Mouse (Mus musculus): Measurements from ENCODE around the gene Tnfsf14. TPM values are rescaled to one million over a fixed set of nuclear protein-coding genes. Genes with fewer than 3 reads are reported as not detected.

Tnfsf14 gene
- polyA plus RNA-seq, 2 experiments = 0.20 TPM; not detected in 1

DNA sequence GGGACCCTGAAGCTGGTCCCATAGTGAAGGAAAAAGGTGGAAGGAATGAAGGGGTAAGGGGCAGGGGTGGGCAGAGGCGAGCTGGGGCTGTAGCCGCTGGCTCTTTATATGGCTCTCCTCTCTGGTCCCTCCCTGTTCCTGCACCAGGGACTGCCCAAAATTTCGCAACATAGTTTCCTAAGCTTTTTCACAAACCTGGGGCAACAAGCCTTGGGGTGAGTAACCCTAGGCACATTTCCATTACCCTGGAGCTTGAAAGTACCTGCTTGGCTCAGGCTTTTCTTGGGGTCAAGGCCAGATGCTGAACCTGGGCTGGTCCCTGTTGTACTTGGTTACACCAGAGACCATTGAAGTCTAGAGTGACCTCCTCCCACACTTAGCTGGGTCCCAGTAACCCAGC lies 34.0 kb upstream of the Tnfsf14 start, which contains the start of gene C3:
Gene C3, minus strand, starts transcription at position 123 of the 400 bp plus-strand sequence.
- no peak within 1 kb of the TSS for H3K4me3 ChIP-seq (replicated peaks; ENCODE audit: low read length)
- H3K4me1 ChIP-seq (ENCODE audit: control insufficient read depth, insufficient read depth, low read length) = no peaks in the 10 kb centered on the region
- H3K9ac ChIP-seq (ENCODE audit: low read depth, low read length, severe bottlenecking) = no peak within 1 kb of the TSS
- TF ChIP-seq POLR2A (IDR thresholded peaks at IDR 0.05; ENCODE audit: borderline replicate concordance, extremely low read depth, insufficient read depth, insufficient read length) = no peak
- no peak within 1 kb of the TSS for H3K4me2 ChIP-seq (replicated peaks; ENCODE audit: low read depth, low read length, severe bottlenecking)
- 76% methylated on average over 3 of the region's 3 CpGs for WGBS
- DNase-seq (ENCODE audit: low spot score) = no peak
- no peak within 1 kb of the TSS for H3K27ac ChIP-seq (replicated peaks; ENCODE audit: low read depth, low read length)
- H3K36me3 ChIP-seq (ENCODE audit: control insufficient read depth, insufficient read depth, low read length) = no peaks in the 10 kb centered on the region
- no peak for ATAC-seq (ENCODE audit: low FRiP score, low read depth)
- no peaks in the 10 kb centered on the region for H3K9me3 ChIP-seq (ENCODE audit: control insufficient read depth, low read length)
- H3K27me3 ChIP-seq (ENCODE audit: control insufficient read depth, insufficient read depth, low read length) = 0 out of 2 replicates have a peak, but pooled peaks cover 8% of the 10 kb centered on the region

DNA sequence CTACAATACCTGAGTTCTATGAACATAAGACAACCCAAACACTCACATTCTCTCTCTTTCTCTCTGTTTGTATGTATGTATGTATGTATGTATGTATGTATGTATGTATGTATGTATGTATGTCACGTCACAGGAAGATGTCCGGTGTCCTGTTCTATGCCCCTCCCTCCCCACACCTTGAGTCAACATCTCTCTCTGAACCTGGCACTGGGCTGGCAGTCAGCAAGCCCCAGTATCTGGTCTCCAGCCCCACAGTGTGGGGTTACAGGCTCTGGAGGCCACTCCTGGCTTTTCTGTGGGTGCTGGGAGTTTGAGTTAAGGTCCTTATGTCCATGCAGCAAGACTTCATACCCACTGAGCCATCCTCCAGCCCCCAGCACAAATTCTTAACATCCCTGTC lies 33.5 kb upstream of the Tnfsf14 start:
- no peak overlapping the region for H3K4me2 ChIP-seq (replicated peaks; ENCODE audit: low read depth, low read length, severe bottlenecking)
- no peaks in the 10 kb centered on the region for H3K9me3 ChIP-seq (ENCODE audit: control insufficient read depth, low read length)
- WGBS = 85% methylated on average over 2 of the region's 2 CpGs
- H3K9ac ChIP-seq (ENCODE audit: low read depth, low read length, severe bottlenecking) = no peak overlapping the region
- H3K27ac ChIP-seq (replicated peaks; ENCODE audit: low read depth, low read length) = no peak overlapping the region
- TF ChIP-seq POLR2A (IDR thresholded peaks at IDR 0.05; ENCODE audit: borderline replicate concordance, extremely low read depth, insufficient read depth, insufficient read length) = no peak
- no peak overlapping the region for H3K4me3 ChIP-seq (replicated peaks; ENCODE audit: low read length)
- H3K36me3 ChIP-seq (ENCODE audit: control insufficient read depth, insufficient read depth, low read length) = no peaks in the 10 kb centered on the region
- 0 out of 2 replicates have a peak, but pooled peaks cover 8% of the 10 kb centered on the region for H3K27me3 ChIP-seq (ENCODE audit: control insufficient read depth, insufficient read depth, low read length)
- no peak for DNase-seq (ENCODE audit: low spot score)
- ATAC-seq (ENCODE audit: low FRiP score, low read depth) = no peak
- H3K4me1 ChIP-seq (ENCODE audit: control insufficient read depth, insufficient read depth, low read length) = no peaks in the 10 kb centered on the region

GRCm38 (mm10) chr17:57223313-57223712 lies 29.3 kb upstream of the Tnfsf14 start:
- Histone ChIP-seq H3K4me3 (replicated peaks; ENCODE audit: low read length) (no peak overlapping the region), H3K4me2 (replicated peaks; ENCODE audit: low read depth, low read length, severe bottlenecking) (no peak overlapping the region), H3K9ac (ENCODE audit: low read depth, low read length, severe bottlenecking) (no peak overlapping the region), H3K27me3 (ENCODE audit: control insufficient read depth, insufficient read depth, low read length) (0 out of 2 replicates have a peak, but pooled peaks cover 8% of the 10 kb centered on the region), H3K36me3 (ENCODE audit: control insufficient read depth, insufficient read depth, low read length) (no peaks in the 10 kb centered on the region), H3K27ac (replicated peaks; ENCODE audit: low read depth, low read length) (no peak overlapping the region), H3K4me1 (ENCODE audit: control insufficient read depth, insufficient read depth, low read length) (no peaks in the 10 kb centered on the region), H3K9me3 (ENCODE audit: control insufficient read depth, low read length) (no peaks in the 10 kb centered on the region)
- TF ChIP-seq POLR2A (IDR thresholded peaks at IDR 0.05; ENCODE audit: borderline replicate concordance, extremely low read depth, insufficient read depth, insufficient read length) = no peak
- DNase-seq (ENCODE audit: low spot score) (no peak), ATAC-seq (ENCODE audit: low FRiP score, low read depth) (no peak)
- WGBS = 79% methylated on average over 9 of the region's 9 CpGs

- WGBS = 64% methylated on average over 4 of the region's 4 CpGs
- H3K9ac ChIP-seq (ENCODE audit: low read depth, low read length, severe bottlenecking) = no peak overlapping the region
- ATAC-seq (ENCODE audit: low FRiP score, low read depth) (no peak), DNase-seq (ENCODE audit: low spot score) (no peak)
- no peak overlapping the region for H3K4me3 ChIP-seq (replicated peaks; ENCODE audit: low read length)
- TF ChIP-seq POLR2A (IDR thresholded peaks at IDR 0.05; ENCODE audit: borderline replicate concordance, extremely low read depth, insufficient read depth, insufficient read length) = no peak
- H3K27ac ChIP-seq (replicated peaks; ENCODE audit: low read depth, low read length) = no peak overlapping the region
- H3K9me3 ChIP-seq (ENCODE audit: control insufficient read depth, low read length) = no peaks in the 10 kb centered on the region
- 0 out of 2 replicates have a peak, but pooled peaks cover 8% of the 10 kb centered on the region for H3K27me3 ChIP-seq (ENCODE audit: control insufficient read depth, insufficient read depth, low read length)
- no peaks in the 10 kb centered on the region for H3K4me1 ChIP-seq (ENCODE audit: control insufficient read depth, insufficient read depth, low read length)
- no peak overlapping the region for H3K4me2 ChIP-seq (replicated peaks; ENCODE audit: low read depth, low read length, severe bottlenecking)
- H3K36me3 ChIP-seq (ENCODE audit: control insufficient read depth, insufficient read depth, low read length) = no peaks in the 10 kb centered on the region
Observed at GRCm38 (mm10) chr17:57221911-57222310, 27.9 kb upstream of the Tnfsf14 start.

DNA sequence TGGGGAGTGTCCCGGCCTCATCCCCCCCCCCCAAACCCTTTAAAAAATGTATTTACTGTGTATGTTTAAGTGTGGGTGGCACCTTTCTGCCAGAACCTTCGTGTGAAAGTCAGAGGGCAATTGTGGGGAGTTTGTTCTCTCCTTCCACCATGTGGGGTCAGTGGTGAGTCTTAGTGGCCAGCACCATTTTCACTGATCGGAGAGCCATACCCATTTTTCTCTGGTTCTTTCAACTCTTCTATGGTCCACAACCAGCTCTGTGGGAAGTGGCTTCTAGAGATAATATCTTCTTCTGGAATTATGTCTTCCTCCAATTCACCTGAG lies 25.9 kb upstream of the Tnfsf14 start:
- Histone ChIP-seq H3K4me2 (replicated peaks; ENCODE audit: low read depth, low read length, severe bottlenecking) (no peak overlapping the region), H3K27me3 (ENCODE audit: control insufficient read depth, insufficient read depth, low read length) (0 out of 2 replicates have a peak, but pooled peaks cover 8% of the 10 kb centered on the region), H3K27ac (replicated peaks; ENCODE audit: low read depth, low read length) (no peak overlapping the region), H3K9me3 (ENCODE audit: control insufficient read depth, low read length) (no peaks in the 10 kb centered on the region), H3K9ac (ENCODE audit: low read depth, low read length, severe bottlenecking) (no peak overlapping the region), H3K4me1 (ENCODE audit: control insufficient read depth, insufficient read depth, low read length) (no peaks in the 10 kb centered on the region), H3K4me3 (replicated peaks; ENCODE audit: low read length) (no peak overlapping the region), H3K36me3 (ENCODE audit: control insufficient read depth, insufficient read depth, low read length) (no peaks in the 10 kb centered on the region)
- TF ChIP-seq POLR2A (IDR thresholded peaks at IDR 0.05; ENCODE audit: borderline replicate concordance, extremely low read depth, insufficient read depth, insufficient read length) = no peak
- WGBS = 28% methylated on average over 2 of the region's 3 CpGs
- DNase-seq (ENCODE audit: low spot score) (no peak), ATAC-seq (ENCODE audit: low FRiP score, low read depth) (no peak)
